Mouse (Mus musculus) brain, adult 2 months (tissue): ENCODE data around the gene Tuba1a.
A peak's percentile ranks its signal among the peaks of the same experiment; 100 is the strongest.

Experiments
- DNase-seq: peaks from one replicate; pipeline ENCODE4 v3.0.0; 2011; ENCODE audit warnings: low read depth, low spot score

Gene Tuba1a

GRCm38 (mm10) chr15:98985982-98986715 lies 32.6 kb upstream of the Tuba1a start:
- no peak for DNase-seq

DNA sequence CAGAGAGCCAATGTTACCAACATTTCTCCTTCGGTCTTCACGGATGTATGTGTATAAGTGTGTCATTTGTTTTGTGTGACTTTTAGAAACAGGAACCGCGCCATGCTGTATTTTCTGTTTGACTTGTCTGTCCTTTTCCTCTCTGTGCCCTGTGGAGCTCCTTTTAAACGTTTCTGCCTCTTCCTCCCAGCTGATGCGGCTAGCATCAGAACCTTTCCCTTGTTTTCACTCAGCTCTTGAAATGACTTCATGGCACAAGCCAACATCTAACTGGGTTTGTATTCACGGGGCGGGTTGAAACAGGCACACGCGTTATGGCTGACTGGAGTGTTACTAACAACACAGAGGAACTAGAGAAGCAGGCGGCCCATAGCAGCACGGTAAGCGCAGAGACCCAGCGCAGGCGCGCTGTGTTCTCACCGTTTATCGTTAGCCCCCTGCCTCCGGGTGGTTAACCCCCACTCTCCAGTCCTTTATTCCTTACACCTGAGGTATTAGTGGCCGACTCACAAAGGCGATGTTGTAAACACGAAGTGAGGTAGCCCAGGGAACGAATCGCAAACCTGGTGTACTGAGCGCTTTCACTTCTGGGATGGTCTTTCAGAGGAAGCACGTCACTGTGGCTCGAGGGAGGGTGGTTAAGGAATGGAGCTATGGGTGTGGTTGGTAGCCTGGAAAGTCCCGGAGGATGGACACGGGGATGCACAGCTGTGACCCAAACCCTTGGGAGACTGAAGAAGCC lies 31.9 kb upstream of the Tuba1a start:
- DNase-seq: peak; percentile 95

GRCm38 (mm10) chr15:98984681-98985080 lies 31.2 kb upstream of the Tuba1a start:
- DNase-seq: no peak

- DNase-seq: peak; percentile 58
These were observed 30.1 kb upstream of the Tuba1a start for GRCm38 (mm10) chr15:98983431-98984081.

DNA sequence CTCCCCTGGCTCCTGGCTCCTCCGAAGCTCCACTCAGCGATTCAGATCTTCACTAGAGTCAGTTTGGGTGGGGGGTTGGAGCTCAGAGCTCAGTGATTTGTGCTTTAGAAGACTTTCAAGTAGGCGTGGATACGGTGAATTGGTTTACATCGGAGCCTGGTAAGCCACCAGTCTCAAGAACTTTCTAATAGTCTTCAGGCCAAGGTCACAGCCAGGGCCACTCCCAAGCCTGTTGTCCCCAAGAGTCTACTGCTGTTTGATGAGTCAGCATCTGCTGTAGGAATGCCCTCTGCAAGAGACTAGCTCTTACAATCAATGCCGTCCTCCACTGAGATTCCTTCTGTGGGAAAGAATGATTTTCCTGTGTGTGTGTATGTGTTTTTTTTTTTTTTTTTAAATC lies 28.6 kb upstream of the Tuba1a start:
- no peak for DNase-seq

GRCm38 (mm10) chr15:98980012-98980614 lies 26.6 kb upstream of the Tuba1a start:
- no peak for DNase-seq

- DNase-seq: no peak
These were observed 25.1 kb upstream of the Tuba1a start for GRCm38 (mm10) chr15:98978409-98979172.

- peak; percentile 90 for DNase-seq
These were observed 24.4 kb upstream of the Tuba1a start for GRCm38 (mm10) chr15:98977759-98978408.

GRCm38 (mm10) chr15:98976763-98977758 lies 23.6 kb upstream of the Tuba1a start:
- peak; percentile 53 for DNase-seq

DNA sequence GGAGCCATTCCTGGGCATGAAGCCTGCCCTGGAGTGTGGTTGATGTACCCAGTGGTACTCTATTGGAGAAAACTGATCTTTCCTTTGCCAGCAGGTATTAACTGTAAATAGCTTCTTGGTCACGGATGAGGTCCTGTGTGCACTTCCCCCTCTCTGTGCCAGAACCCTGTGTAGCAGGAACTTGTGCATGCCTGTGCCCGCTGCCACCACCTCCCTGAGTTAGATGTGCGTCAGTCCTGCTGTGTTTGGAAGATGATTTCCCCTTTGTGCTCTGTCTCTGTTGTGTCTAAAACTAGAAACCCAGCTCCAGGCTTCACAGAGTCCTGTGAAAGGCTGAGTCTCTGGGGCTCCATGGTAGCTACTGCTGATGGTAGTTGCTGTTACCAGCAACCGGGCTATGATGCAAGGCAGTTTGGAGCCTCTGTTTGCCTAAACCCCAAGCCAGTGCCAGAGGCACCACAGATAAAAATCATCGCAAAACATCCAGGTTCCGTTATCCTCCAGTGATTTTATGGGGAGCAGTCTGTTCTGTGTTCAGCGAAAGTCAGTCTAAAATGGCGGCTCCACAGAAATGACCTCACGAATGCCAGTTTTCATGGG lies 19.6 kb upstream of the Tuba1a start:
- DNase-seq: peak; percentile 58

GRCm38 (mm10) chr15:98971576-98972320 lies 18.2 kb upstream of the Tuba1a start:
- peak; percentile 63 for DNase-seq

DNA sequence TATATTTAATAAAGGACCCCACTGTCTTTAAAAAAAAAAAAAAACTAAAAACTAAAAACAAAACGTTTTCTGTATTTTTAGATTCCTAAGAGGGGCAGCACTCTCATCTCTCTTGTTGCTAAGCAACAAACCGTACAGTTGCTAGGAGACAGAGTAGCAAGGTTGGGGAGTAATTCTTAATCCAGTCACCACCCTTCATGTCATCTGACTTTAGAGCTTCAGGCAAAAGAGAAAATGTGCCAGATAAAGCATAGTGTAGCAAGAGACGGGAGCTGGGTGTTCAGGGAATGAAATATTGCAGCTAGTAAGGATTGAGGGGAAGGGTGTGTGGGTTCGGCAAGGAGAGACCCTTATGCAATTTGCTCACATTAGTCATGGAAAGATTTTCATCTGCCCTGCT lies 17.6 kb upstream of the Tuba1a start:
- DNase-seq: peak; percentile 97

- DNase-seq: peak; percentile 69
These were observed 16.0 kb upstream of the Tuba1a start for GRCm38 (mm10) chr15:98969372-98970101.

DNA sequence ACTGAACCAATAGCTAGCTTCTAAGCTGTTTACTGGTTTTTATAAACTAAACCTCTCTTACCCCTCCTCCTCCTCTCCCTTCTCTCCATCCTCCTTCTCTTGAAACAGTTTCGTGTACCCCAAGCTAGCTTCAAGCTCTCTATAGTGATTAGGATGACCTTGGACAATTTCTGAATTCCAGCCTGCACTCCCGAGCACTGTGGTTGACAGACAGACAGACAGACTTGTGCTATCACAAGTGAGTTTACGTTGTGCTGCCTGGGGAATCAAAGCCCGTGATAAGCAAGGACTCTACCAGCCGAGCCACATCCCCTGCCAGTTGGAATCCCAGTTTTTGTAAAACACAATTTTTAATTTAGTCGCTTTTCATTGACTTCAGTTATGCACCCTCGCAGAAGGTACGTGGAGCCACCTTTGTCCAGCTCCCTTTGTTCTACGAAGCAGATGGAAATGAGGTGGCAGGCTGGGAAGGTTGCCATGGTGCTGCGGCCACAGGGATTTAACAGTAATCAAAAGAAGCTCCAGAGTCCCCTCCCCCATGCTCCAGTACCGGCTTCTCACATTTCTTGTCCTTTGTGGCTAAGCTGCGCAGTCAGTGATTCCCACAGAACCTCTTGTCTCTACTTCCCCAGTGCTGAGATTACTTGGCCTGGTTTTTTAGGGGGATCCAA lies 15.3 kb upstream of the Tuba1a start:
- peak; percentile 93 for DNase-seq

GRCm38 (mm10) chr15:98959531-98959930 lies 6.0 kb upstream of the Tuba1a start:
- no peak for DNase-seq

DNA sequence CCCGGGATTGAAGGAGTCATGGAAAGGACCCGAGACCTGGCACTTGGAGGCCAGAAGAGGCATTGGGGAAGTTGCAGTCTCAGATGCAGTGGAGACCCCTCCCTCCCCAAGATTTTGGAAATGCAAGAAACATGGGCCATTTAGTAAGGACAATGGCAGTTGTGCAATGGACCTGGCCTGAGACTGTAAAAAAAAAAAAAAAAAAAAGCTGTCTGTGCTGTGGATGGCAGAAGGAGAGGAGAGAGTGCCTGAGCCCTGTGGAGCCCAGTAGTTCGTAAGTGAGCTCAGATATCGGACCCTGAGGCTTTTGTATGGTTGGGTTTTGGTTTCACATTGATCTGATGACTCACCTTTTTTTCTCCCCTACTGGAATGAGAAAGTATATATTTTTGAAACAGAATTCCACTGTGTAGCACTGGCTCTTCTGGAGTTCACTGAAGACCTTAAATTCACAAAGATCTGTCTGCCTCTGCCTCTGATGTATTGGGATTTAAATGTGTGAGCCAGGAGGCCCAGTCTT lies 5.5 kb upstream of the Tuba1a start:
- no peak for DNase-seq

- peak; percentile 79 for DNase-seq
These were observed 4.0 kb upstream of the Tuba1a start for GRCm38 (mm10) chr15:98957475-98957874.
